Mouse (Mus musculus) kidney, embryonic 14.5 days (tissue): ENCODE data around the gene Gm45799. TPM values are rescaled to one million over a fixed set of nuclear protein-coding genes. Genes with fewer than 3 reads are reported as not detected.

Source experiments
- ATAC-seq: fragments of 200-750 bp; cut with Nextera tagmentation; 2 replicates; pipeline ENCODE4 v1.8.0; 2017; ENCODE audit warnings: moderate number of reproducible peaks, mild to moderate bottlenecking, moderate TSS enrichment, moderate library complexity; ENCODE audit not compliant: low FRiP score, low TSS enrichment
- H3K27ac ChIP-seq: fragments of 300-500 bp; sonication (generic); 2 replicates; pipeline ENCODE4 v1.5.1; 2014; ENCODE audit warnings: low read depth, mild to moderate bottlenecking, low read length, moderate library complexity, mixed read lengths
- H3K27me3 ChIP-seq: fragments of 300-500 bp; sonication (generic); 2 replicates; pipeline ENCODE4 v1.6.1; 2014; ENCODE audit warnings: mild to moderate bottlenecking, low read length; ENCODE audit not compliant: control insufficient read depth, insufficient read depth
- H3K36me3 ChIP-seq: fragments of 300-500 bp; sonication (generic); 2 replicates; pipeline ENCODE4 v1.6.1; 2014; ENCODE audit warnings: low read length, mixed read lengths; ENCODE audit not compliant: control insufficient read depth, insufficient read depth
- H3K4me1 ChIP-seq: fragments of 300-500 bp; sonication (generic); 2 replicates; pipeline ENCODE4 v1.6.1; 2014; ENCODE audit warnings: low read length, mixed read lengths; ENCODE audit not compliant: control insufficient read depth, insufficient read depth
- H3K4me2 ChIP-seq: fragments of 300-500 bp; sonication (generic); replicated peaks from 2 replicates; pipeline ENCODE4 v1.6.1; 2014; ENCODE audit warnings: low read depth, mild to moderate bottlenecking, low read length
- H3K4me3 ChIP-seq: fragments of 300-500 bp; sonication (generic); 2 replicates; pipeline ENCODE4 v1.5.1; 2014; ENCODE audit warnings: mild to moderate bottlenecking, low read length
- H3K9ac ChIP-seq: fragments of 300-500 bp; sonication (generic); 2 replicates; pipeline ENCODE4 v1.6.1; 2014; ENCODE audit warnings: low read depth, mild to moderate bottlenecking, low read length, moderate library complexity
- H3K9me3 ChIP-seq: fragments of 300-500 bp; sonication (generic); 2 replicates; pipeline ENCODE4 v1.6.1; 2016; ENCODE audit warnings: low read length; ENCODE audit not compliant: control insufficient read depth
- WGBS: fragments of 180-500 bp; shearing (Covaris S2); extraction: QIAGEN DNeasy Blood & Tissue Kit; methylation state at CpG from one replicate; pipeline ENCODE4 v1.1.7; 2014; 5-methylcytosine and 5-hydroxymethylcytosine counted together
- polyA plus RNA-seq: library from polyadenylated mRNA; unstranded; fragments of >200 nt; fragmentation: Nextera tagmentation; extraction: Ambion mirVana; gene quantifications from 2 replicates; pipeline ENCODE4 v1.2.1, GENCODE M21; 2014

The Gm45799 gene
- polyA plus RNA-seq, 1 experiment from 2014 or later: 23.4 TPM

GRCm38 (mm10) chr7:105733836-105734235 lies 93.5 kb downstream of the Gm45799 start:
- WGBS: 94% methylated on average over 11 of the region's 11 CpGs
- Histone ChIP-seq H3K4me2 (no peak overlapping the region), H3K9ac (no peak overlapping the region), H3K27ac (no peak overlapping the region), H3K4me3 (no peak overlapping the region), H3K4me1 (peaks cover 17% of the 10 kb centered on the region), H3K36me3 (peaks cover 54% of the 10 kb centered on the region), H3K27me3 (no peaks in the 10 kb centered on the region), H3K9me3 (no peaks in the 10 kb centered on the region)
- ATAC-seq: no peak

Other genes starting within 250 kb of the Gm45799 start
- gene Fam160a2, start 240.5 kb upstream of the Gm45799 start, polyA plus RNA-seq: 30.9 and 43.6 TPM in 2 replicates
- not detected in 2 replicates for gene Cnga4, start 236.0 kb upstream of the Gm45799 start, polyA plus RNA-seq
- 0.56 and 0.58 TPM in 2 replicates for gene Cckbr, start 214.8 kb upstream of the Gm45799 start, polyA plus RNA-seq
- 48.0 and 55.0 TPM in 2 replicates for gene Cavin3, start 158.3 kb upstream of the Gm45799 start, polyA plus RNA-seq
- 35.2 and 45.7 TPM in 2 replicates for gene Smpd1, start 86.2 kb upstream of the Gm45799 start, polyA plus RNA-seq
- 40.1 and 43.0 TPM in 2 replicates for gene Apbb1, start 58.9 kb upstream of the Gm45799 start, polyA plus RNA-seq
- 0.14 and 0.34 TPM in 2 replicates for gene Hpx, start 40.4 kb upstream of the Gm45799 start, polyA plus RNA-seq
- gene Trim3, start 7.0 kb upstream of the Gm45799 start, polyA plus RNA-seq: 18.8 and 25.5 TPM in 2 replicates
- 180 and 198 TPM in 2 replicates for gene Timm10b, start 496 bp upstream of the Gm45799 start, polyA plus RNA-seq
- gene Arfip2, start 136 bp upstream of the Gm45799 start, polyA plus RNA-seq: 88.2 and 94.8 TPM in 2 replicates
- 1.3 and 2.0 TPM in 2 replicates for gene Dnhd1, start 10.3 kb downstream of the Gm45799 start, polyA plus RNA-seq
- gene Ilk, start 96.0 kb downstream of the Gm45799 start, polyA plus RNA-seq: 249 and 305 TPM in 2 replicates
- gene Rrp8, start 96.8 kb downstream of the Gm45799 start, polyA plus RNA-seq: 28.5 and 46.7 TPM in 2 replicates
- 180 and 241 TPM in 2 replicates for gene Taf10, start 103.8 kb downstream of the Gm45799 start, polyA plus RNA-seq
- 58.0 and 86.4 TPM in 2 replicates for gene Tpp1, start 111.7 kb downstream of the Gm45799 start, polyA plus RNA-seq
- gene Dchs1, start 147.1 kb downstream of the Gm45799 start, polyA plus RNA-seq: 13.1 and 19.0 TPM in 2 replicates
- gene Mrpl17, start 170.5 kb downstream of the Gm45799 start, polyA plus RNA-seq: 434 and 459 TPM in 2 replicates